Mouse (Mus musculus): ENCODE data around the gene Cradd. TPM values are rescaled to one million over a fixed set of nuclear protein-coding genes. Genes with fewer than 3 reads are reported as not detected.

Gene Cradd
- polyA plus RNA-seq, 1 experiment from 2014 or later = 12.0 TPM

DNA sequence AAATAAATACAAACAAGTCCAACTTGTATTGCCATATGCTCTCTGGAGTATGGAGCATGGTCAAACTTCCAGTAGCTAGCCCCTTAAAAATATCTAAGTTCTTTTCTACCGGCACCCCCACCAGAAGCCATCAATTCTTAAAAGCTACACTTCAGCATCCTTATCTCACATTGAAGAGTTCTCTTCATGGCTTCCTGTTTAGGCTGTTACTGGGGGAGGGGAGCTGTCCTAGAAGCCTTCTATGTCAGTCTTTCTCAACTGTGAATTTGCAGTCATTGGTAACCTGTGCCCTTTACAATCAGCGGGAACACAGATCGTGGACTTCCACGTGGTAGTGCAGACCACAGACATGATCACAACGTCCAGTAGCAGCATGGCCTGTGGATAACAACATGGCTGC, 31.7 kb downstream of the Cradd start:
- Histone ChIP-seq H3K9ac (replicated peaks; ENCODE audit: low read length) (no peak overlapping the region), H3K4me1 (ENCODE audit: control insufficient read depth, insufficient read depth, low read length) (peaks cover 4% of the 10 kb centered on the region; the same call in 1 of the 2 replicates), H3K4me2 (ENCODE audit: low read length) (no peak overlapping the region), H3K4me3 (replicated peaks; ENCODE audit: low read depth, low read length) (no peak overlapping the region), H3K27ac (replicated peaks; ENCODE audit: low read depth, low read length) (no peak overlapping the region), H3K27me3 (ENCODE audit: control insufficient read depth, insufficient read depth, low read length) (no peaks in the 10 kb centered on the region), H3K9me3 (ENCODE audit: control insufficient read depth, low read length) (no peaks in the 10 kb centered on the region), H3K36me3 (ENCODE audit: control insufficient read depth, insufficient read depth, low read length) (no peaks in the 10 kb centered on the region)
- ATAC-seq (ENCODE audit: low FRiP score, low TSS enrichment) = no peak
- 93% methylated on average over 5 of the region's 5 CpGs for WGBS
- no peak for DNase-seq

GRCm38 (mm10) chr10:95291133-95291876, 32.6 kb downstream of the Cradd start:
- 86% methylated on average over 13 of the region's 13 CpGs for WGBS
- ATAC-seq (ENCODE audit: low FRiP score, low TSS enrichment) (no peak), DNase-seq (no peak)
- H3K27me3 ChIP-seq (ENCODE audit: control insufficient read depth, insufficient read depth, low read length) = no peaks in the 10 kb centered on the region
- H3K4me2 ChIP-seq (ENCODE audit: low read length) = no peak overlapping the region
- H3K9ac ChIP-seq (replicated peaks; ENCODE audit: low read length) = no peak overlapping the region
- no peak overlapping the region for H3K4me3 ChIP-seq (replicated peaks; ENCODE audit: low read depth, low read length)
- H3K9me3 ChIP-seq (ENCODE audit: control insufficient read depth, low read length) = no peaks in the 10 kb centered on the region
- H3K36me3 ChIP-seq (ENCODE audit: control insufficient read depth, insufficient read depth, low read length) = no peaks in the 10 kb centered on the region
- no peaks in the 10 kb centered on the region for H3K4me1 ChIP-seq (ENCODE audit: control insufficient read depth, insufficient read depth, low read length)
- H3K27ac ChIP-seq (replicated peaks; ENCODE audit: low read depth, low read length) = no peak overlapping the region

GRCm38 (mm10) chr10:95289819-95290218, 34.1 kb downstream of the Cradd start:
- Histone ChIP-seq H3K4me2 (ENCODE audit: low read length) (no peak overlapping the region), H3K9ac (replicated peaks; ENCODE audit: low read length) (no peak overlapping the region), H3K9me3 (ENCODE audit: control insufficient read depth, low read length) (no peaks in the 10 kb centered on the region), H3K27ac (replicated peaks; ENCODE audit: low read depth, low read length) (no peak overlapping the region; the same call in 1 of the 2 replicates), H3K36me3 (ENCODE audit: control insufficient read depth, insufficient read depth, low read length) (no peaks in the 10 kb centered on the region), H3K4me3 (replicated peaks; ENCODE audit: low read depth, low read length) (no peak overlapping the region), H3K4me1 (ENCODE audit: control insufficient read depth, insufficient read depth, low read length) (no peaks in the 10 kb centered on the region), H3K27me3 (ENCODE audit: control insufficient read depth, insufficient read depth, low read length) (no peaks in the 10 kb centered on the region)
- 90% methylated on average over 8 of the region's 8 CpGs for WGBS
- ATAC-seq (ENCODE audit: low FRiP score, low TSS enrichment) (no peak), DNase-seq (no peak)

GRCm38 (mm10) chr10:95288206-95288605, 35.7 kb downstream of the Cradd start:
- no peaks in the 10 kb centered on the region for H3K9me3 ChIP-seq (ENCODE audit: control insufficient read depth, low read length)
- H3K27me3 ChIP-seq (ENCODE audit: control insufficient read depth, insufficient read depth, low read length) = no peaks in the 10 kb centered on the region
- 75% methylated on average over 4 of the region's 4 CpGs for WGBS
- ATAC-seq (ENCODE audit: low FRiP score, low TSS enrichment) = no peak
- H3K36me3 ChIP-seq (ENCODE audit: control insufficient read depth, insufficient read depth, low read length) = no peaks in the 10 kb centered on the region
- no peaks in the 10 kb centered on the region for H3K4me1 ChIP-seq (ENCODE audit: control insufficient read depth, insufficient read depth, low read length)
- no peak overlapping the region for H3K9ac ChIP-seq (replicated peaks; ENCODE audit: low read length)
- no peak for DNase-seq
- H3K27ac ChIP-seq (replicated peaks; ENCODE audit: low read depth, low read length) = no peak overlapping the region
- H3K4me2 ChIP-seq (ENCODE audit: low read length) = no peak overlapping the region
- H3K4me3 ChIP-seq (replicated peaks; ENCODE audit: low read depth, low read length) = no peak overlapping the region

DNA sequence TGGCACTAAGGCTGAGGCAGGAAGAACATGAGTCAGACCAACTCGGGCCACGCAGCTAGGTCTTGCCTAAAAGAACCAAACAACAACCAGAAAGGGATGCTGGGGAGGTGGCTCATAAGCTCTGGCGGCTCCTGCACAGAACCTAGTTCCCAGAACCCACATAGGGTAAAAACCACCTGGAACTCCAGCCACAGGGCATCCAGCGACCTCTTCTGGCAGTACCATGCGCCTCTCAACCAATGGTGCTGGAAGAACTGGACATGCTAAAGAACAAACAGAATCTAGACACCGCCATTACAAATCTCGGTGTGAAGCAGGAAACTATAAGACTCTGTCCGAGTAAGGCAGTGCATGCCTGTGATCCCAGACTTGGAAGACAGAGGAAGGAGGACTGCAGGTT, 36.6 kb downstream of the Cradd start:
- Histone ChIP-seq H3K4me1 (ENCODE audit: control insufficient read depth, insufficient read depth, low read length) (no peaks in the 10 kb centered on the region), H3K9ac (replicated peaks; ENCODE audit: low read length) (no peak overlapping the region), H3K27me3 (ENCODE audit: control insufficient read depth, insufficient read depth, low read length) (no peaks in the 10 kb centered on the region), H3K9me3 (ENCODE audit: control insufficient read depth, low read length) (no peaks in the 10 kb centered on the region), H3K4me2 (ENCODE audit: low read length) (no peak overlapping the region), H3K27ac (replicated peaks; ENCODE audit: low read depth, low read length) (no peak overlapping the region), H3K36me3 (ENCODE audit: control insufficient read depth, insufficient read depth, low read length) (no peaks in the 10 kb centered on the region), H3K4me3 (replicated peaks; ENCODE audit: low read depth, low read length) (no peak overlapping the region)
- WGBS = 89% methylated on average over 8 of the region's 8 CpGs
- ATAC-seq (ENCODE audit: low FRiP score, low TSS enrichment) = no peak
- DNase-seq = no peak

DNA sequence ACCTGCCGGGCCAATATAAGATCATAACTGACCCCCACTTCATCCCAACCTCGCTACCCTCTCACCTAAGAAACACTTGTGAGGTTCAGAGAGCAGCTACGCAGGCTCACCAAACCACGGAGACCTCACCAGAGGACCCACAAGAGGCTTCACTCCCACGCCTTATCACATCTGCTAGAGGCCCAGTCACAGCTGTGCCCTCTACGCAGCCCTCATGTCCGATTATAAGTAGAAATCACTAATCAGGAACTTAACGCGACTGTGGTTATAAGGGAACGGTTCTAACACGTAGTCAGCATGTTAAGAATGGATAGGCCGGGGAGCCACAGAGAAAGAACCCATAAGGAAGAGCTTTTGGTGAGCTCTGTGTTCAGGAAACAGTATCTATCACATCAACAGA, 40.5 kb downstream of the Cradd start:
- ATAC-seq (ENCODE audit: low FRiP score, low TSS enrichment) = no peak
- WGBS = 93% methylated on average over 12 of the region's 12 CpGs
- no peak overlapping the region for H3K27ac ChIP-seq (replicated peaks; ENCODE audit: low read depth, low read length)
- H3K36me3 ChIP-seq (ENCODE audit: control insufficient read depth, insufficient read depth, low read length) = no peaks in the 10 kb centered on the region
- H3K9me3 ChIP-seq (ENCODE audit: control insufficient read depth, low read length) = no peaks in the 10 kb centered on the region
- no peak overlapping the region for H3K4me3 ChIP-seq (replicated peaks; ENCODE audit: low read depth, low read length)
- H3K4me1 ChIP-seq (ENCODE audit: control insufficient read depth, insufficient read depth, low read length) = no peaks in the 10 kb centered on the region
- DNase-seq = no peak
- H3K27me3 ChIP-seq (ENCODE audit: control insufficient read depth, insufficient read depth, low read length) = no peaks in the 10 kb centered on the region
- H3K9ac ChIP-seq (replicated peaks; ENCODE audit: low read length) = no peak overlapping the region
- no peak overlapping the region for H3K4me2 ChIP-seq (ENCODE audit: low read length)

DNA sequence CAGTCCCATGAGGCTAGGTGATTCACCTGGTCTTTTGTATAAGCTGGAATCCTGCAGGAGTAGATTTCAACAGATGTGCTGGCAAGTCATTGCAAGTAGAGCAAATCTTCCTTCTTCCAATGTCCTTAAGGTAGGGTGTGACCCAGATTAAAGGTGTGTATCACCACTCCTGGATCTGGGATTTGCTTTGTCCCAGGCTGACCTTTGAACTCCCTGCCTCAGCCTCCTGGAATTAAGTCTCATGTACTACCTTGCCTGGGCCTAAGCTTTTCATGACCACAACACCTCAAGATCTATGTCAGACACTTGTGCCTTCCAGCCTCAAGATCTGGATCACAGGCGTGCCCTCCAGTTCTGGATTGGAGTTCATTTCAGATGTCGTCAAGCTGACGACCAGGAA, 41.9 kb downstream of the Cradd start:
- Histone ChIP-seq H3K4me1 (ENCODE audit: control insufficient read depth, insufficient read depth, low read length) (no peaks in the 10 kb centered on the region), H3K9ac (replicated peaks; ENCODE audit: low read length) (no peak overlapping the region), H3K4me2 (ENCODE audit: low read length) (no peak overlapping the region), H3K9me3 (ENCODE audit: control insufficient read depth, low read length) (no peaks in the 10 kb centered on the region), H3K27ac (replicated peaks; ENCODE audit: low read depth, low read length) (no peak overlapping the region), H3K27me3 (ENCODE audit: control insufficient read depth, insufficient read depth, low read length) (no peaks in the 10 kb centered on the region), H3K4me3 (replicated peaks; ENCODE audit: low read depth, low read length) (no peak overlapping the region), H3K36me3 (ENCODE audit: control insufficient read depth, insufficient read depth, low read length) (no peaks in the 10 kb centered on the region)
- ATAC-seq (ENCODE audit: low FRiP score, low TSS enrichment) (no peak), DNase-seq (no peak)
- WGBS = 92% methylated on average over 3 of the region's 3 CpGs

DNA sequence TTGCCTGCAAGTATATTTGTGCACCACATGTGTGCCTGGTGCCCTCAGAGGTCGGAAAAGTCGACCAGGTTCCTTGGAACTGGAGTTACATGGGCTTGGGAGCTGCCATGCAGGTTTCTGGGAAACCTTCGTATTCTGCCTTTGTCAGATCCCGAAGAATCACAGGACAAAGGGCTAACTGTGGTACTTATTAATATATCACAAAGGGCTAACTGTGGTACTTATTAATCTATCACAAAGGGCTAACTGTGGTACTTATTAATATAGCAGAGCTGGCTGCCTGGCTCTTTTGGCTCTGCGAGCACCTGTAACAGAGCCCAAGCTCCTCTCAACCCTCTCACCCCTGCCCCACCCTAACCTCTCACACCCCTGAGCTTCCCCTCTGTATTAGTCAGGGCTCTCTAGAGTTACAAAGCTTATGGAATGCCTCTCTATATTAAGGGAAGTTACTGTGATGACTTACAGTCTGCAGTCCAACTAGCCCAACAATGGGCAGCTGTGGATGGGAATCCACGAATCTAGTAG, 42.4 kb downstream of the Cradd start:
- H3K9me3 ChIP-seq (ENCODE audit: control insufficient read depth, low read length) = no peaks in the 10 kb centered on the region
- no peak overlapping the region for H3K4me2 ChIP-seq (ENCODE audit: low read length)
- H3K4me3 ChIP-seq (replicated peaks; ENCODE audit: low read depth, low read length) = no peak overlapping the region
- no peak overlapping the region for H3K27ac ChIP-seq (replicated peaks; ENCODE audit: low read depth, low read length)
- ATAC-seq (ENCODE audit: low FRiP score, low TSS enrichment) = no peak
- H3K36me3 ChIP-seq (ENCODE audit: control insufficient read depth, insufficient read depth, low read length) = no peaks in the 10 kb centered on the region
- DNase-seq = no peak
- H3K4me1 ChIP-seq (ENCODE audit: control insufficient read depth, insufficient read depth, low read length) = no peaks in the 10 kb centered on the region
- WGBS = 89% methylated on average over 6 of the region's 6 CpGs
- H3K9ac ChIP-seq (replicated peaks; ENCODE audit: low read length) = no peak overlapping the region
- H3K27me3 ChIP-seq (ENCODE audit: control insufficient read depth, insufficient read depth, low read length) = no peaks in the 10 kb centered on the region

DNA sequence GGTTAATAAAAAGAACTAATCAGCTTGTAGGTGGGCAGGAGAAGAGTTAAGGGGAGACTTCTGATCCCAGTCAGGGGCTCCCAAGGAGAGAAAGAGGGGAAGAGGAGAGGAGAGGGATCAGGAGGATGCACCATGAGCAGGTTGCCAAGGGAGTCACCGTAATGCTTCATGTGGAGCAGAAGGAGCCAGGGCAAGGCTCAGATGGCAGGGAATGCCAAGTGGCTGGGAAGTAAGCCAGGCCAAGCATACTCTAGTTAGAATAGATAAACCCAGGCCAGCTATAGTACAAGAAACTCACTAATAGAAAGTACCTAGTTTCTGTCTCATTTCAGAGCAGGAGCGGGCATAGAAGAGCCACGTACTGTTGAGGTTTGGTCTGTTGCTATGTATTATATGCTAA, 43.6 kb downstream of the Cradd start:
- Histone ChIP-seq H3K4me3 (replicated peaks; ENCODE audit: low read depth, low read length) (no peak overlapping the region), H3K9me3 (ENCODE audit: control insufficient read depth, low read length) (no peaks in the 10 kb centered on the region), H3K9ac (replicated peaks; ENCODE audit: low read length) (no peak overlapping the region), H3K27me3 (ENCODE audit: control insufficient read depth, insufficient read depth, low read length) (no peaks in the 10 kb centered on the region), H3K4me1 (ENCODE audit: control insufficient read depth, insufficient read depth, low read length) (no peaks in the 10 kb centered on the region), H3K27ac (replicated peaks; ENCODE audit: low read depth, low read length) (no peak overlapping the region), H3K36me3 (ENCODE audit: control insufficient read depth, insufficient read depth, low read length) (no peaks in the 10 kb centered on the region), H3K4me2 (ENCODE audit: low read length) (no peak overlapping the region)
- DNase-seq (no peak), ATAC-seq (ENCODE audit: low FRiP score, low TSS enrichment) (no peak)
- WGBS = 95% methylated on average over 3 of the region's 3 CpGs
